Mouse (Mus musculus): ENCODE data around the gene Popdc2.

DNA sequence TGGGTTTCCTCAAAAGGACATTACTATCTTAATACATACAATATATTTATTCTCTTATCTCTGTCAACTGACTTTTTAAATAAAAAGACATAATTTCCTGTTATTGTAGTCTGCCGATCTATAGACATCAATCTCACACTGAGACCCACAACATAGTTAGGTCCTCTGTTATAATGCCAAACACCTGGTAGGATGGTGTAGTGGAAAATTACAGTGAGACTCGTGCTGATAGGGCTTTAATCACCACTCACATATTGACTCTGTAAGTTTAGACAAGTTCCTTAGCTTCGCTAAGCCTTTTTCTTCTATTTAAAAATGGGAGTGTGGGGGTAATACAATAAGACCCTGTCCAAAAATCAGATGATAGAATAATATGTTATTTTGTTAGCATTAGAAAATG lies 2.2 kb upstream of the Popdc2 start:
- no peak for TF ChIP-seq CTCF (IDR thresholded peaks at IDR 0.05; ENCODE audit: insufficient read depth, low read depth, low read length)
- TF ChIP-seq POLR2A (IDR thresholded peaks at IDR 0.05; ENCODE audit: insufficient read depth, low read depth, low read length), result no peak
